Mouse (Mus musculus) liver, embryonic 14.5 days (tissue): ENCODE measurements at regions not wholly inside any gene's neighbourhood (a gene's known extent, or its start where the extent isn't known, plus 50 kb on each side); places are given as distances from the start of the nearest gene placed in this dataset.

Experiments used
- ATAC-seq: fragments of 200-750 bp; cut with Nextera tagmentation; 2 replicates; pipeline ENCODE4 v1.8.0; 2017; ENCODE audit warnings: moderate number of reproducible peaks, mild to moderate bottlenecking, moderate library complexity; ENCODE audit not compliant: insufficient read depth
- DNase-seq, 3 experiments: peaks; one replicate each; pipeline ENCODE4 v3.0.0-alpha.2; 2012 to 2013; ENCODE audit warnings: low read depth in 3 of 3, low spot score in 3 of 3
- H3K27ac ChIP-seq: fragments of 300-500 bp; sonication (generic); 2 replicates; pipeline ENCODE4 v1.5.1; 2014; ENCODE audit warnings: moderate library complexity, mild to moderate bottlenecking, control low read depth, inconsistent platforms
- H3K27me3 ChIP-seq: fragments of 300-500 bp; sonication (generic); 2 replicates; pipeline ENCODE4 v1.6.1; 2014; ENCODE audit warnings: mild to moderate bottlenecking, low read length, moderate library complexity; ENCODE audit not compliant: control insufficient read depth, insufficient read depth
- H3K36me3 ChIP-seq: fragments of 300-500 bp; sonication (generic); replicated peaks from 2 replicates; pipeline ENCODE4 v1.6.1; 2014; ENCODE audit warnings: low read depth; ENCODE audit not compliant: control insufficient read depth, insufficient read depth
- H3K4me1 ChIP-seq, 2 experiments: fragments of 200-500 bp in 1 of 2; fragments of 300-500 bp in 1 of 2; sonication (generic) in 1 of 2; replicated peaks; 2 replicates each; pipeline ENCODE4 v1.6.1; 2012 to 2014; ENCODE audit warnings: antibody characterized with exemption in 1 of 2, inconsistent platforms in 1 of 2, low read length in 1 of 2; ENCODE audit not compliant: control insufficient read depth in 2 of 2, insufficient read depth in 2 of 2
- H3K4me2 ChIP-seq: fragments of 300-500 bp; sonication (generic); 2 replicates; pipeline ENCODE4 v1.6.1; 2014; ENCODE audit warnings: low read depth, mild to moderate bottlenecking, control low read depth, moderate library complexity
- H3K4me3 ChIP-seq, 2 experiments: fragments of 200-500 bp in 1 of 2; fragments of 300-500 bp in 1 of 2; sonication (generic) in 1 of 2; 2 replicates each; pipeline ENCODE4 v1.5.1; 2012 to 2014; ENCODE audit warnings: low read depth in 2 of 2, low read length in 2 of 2, mild to moderate bottlenecking in 2 of 2, control low read depth in 1 of 2, inconsistent platforms in 1 of 2, moderate library complexity in 1 of 2; ENCODE audit not compliant: insufficient read depth in 1 of 2
- H3K9ac ChIP-seq: fragments of 300-500 bp; sonication (generic); replicated peaks from 2 replicates; pipeline ENCODE4 v1.6.1; 2014; ENCODE audit warnings: mild to moderate bottlenecking, control low read depth, moderate library complexity
- H3K9me3 ChIP-seq: fragments of 300-500 bp; sonication (generic); 2 replicates; pipeline ENCODE4 v1.6.1; 2016; ENCODE audit warnings: low read length, mixed read lengths; ENCODE audit not compliant: control insufficient read depth
- CTCF ChIP-seq: IDR thresholded peaks from 2 replicates; pipeline ENCODE4 v1.5.1; 2016; ENCODE audit warnings: antibody characterized with exemption, low read depth, control low read depth
- EP300 ChIP-seq: IDR thresholded peaks from 2 replicates; pipeline ENCODE4 v1.6.1; 2016; ENCODE audit warnings: antibody characterized with exemption, low read depth
- WGBS: fragments of 180-500 bp; shearing (Covaris S2); extraction: QIAGEN DNeasy Blood & Tissue Kit; methylation state at CpG from one replicate; pipeline ENCODE4 v1.1.7; 2014; ENCODE audit not compliant: insufficient replicate concordance; 5-methylcytosine and 5-hydroxymethylcytosine counted together

DNA sequence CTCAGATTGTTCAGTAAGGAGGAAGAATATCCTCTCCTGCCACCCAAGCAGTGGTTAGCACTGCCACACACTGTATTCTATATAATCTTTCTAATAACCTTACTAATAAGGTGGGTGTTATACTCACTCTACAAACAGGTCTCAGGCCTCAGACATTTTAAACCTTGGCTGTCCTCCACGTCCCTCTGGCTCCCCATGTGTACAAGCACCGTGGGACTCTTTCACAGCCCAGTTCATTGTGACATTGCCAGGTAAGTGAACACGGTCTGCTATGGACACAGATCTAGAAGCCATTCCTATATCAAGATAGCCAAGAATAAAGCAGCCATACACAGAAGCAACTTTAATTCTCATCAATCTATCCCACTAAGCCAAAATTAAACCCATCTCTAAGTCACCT, 382.8 kb downstream of the Mllt3 start:
- TF ChIP-seq CTCF (no peak), EP300 (no peak)
- Histone ChIP-seq H3K36me3 (no peaks in the 10 kb centered on the region), H3K27me3 (no peaks in the 10 kb centered on the region), H3K4me3 (no peak overlapping the region), H3K4me1 (peaks cover 0 to 4% of the 10 kb centered on the region in 2 experiments; a peak in 1 of 4 replicates), H3K9me3 (no peaks in the 10 kb centered on the region), H3K27ac (no peak overlapping the region), H3K9ac (no peak overlapping the region), H3K4me2 (no peak overlapping the region)
- DNase-seq: no peak
- no peak for ATAC-seq
- WGBS: 62% methylated on average over 3 of the region's 3 CpGs

DNA sequence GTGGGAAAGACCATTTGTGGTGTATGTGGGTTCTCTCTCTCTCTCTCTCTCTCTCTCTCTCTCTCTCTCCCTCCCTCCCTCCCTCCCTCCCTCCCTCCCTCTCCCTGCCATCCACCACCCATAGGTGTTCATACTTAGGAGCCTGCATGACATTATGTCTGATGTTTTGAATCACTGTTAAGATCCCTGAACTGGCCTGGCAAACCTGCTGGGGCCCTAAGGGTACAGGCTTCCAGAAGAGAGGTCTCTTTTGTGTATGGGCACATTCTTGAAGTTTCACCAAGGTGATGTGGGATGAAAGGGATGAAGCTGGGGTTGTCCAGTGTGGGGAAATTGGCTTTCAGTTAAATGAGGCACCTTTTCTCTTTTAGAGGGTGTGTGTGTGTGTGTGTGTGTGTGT, 384.2 kb downstream of the Mllt3 start:
- Histone ChIP-seq H3K4me2 (no peak overlapping the region), H3K36me3 (no peaks in the 10 kb centered on the region), H3K4me3 (no peak overlapping the region), H3K27me3 (no peaks in the 10 kb centered on the region), H3K9ac (no peak overlapping the region), H3K4me1 (peaks cover 0 to 4% of the 10 kb centered on the region in 2 experiments; a peak in 1 of 4 replicates), H3K9me3 (no peaks in the 10 kb centered on the region), H3K27ac (no peak overlapping the region)
- TF ChIP-seq CTCF: no peak
- no peak for TF ChIP-seq EP300
- ATAC-seq: no peak
- DNase-seq: no peak

DNA sequence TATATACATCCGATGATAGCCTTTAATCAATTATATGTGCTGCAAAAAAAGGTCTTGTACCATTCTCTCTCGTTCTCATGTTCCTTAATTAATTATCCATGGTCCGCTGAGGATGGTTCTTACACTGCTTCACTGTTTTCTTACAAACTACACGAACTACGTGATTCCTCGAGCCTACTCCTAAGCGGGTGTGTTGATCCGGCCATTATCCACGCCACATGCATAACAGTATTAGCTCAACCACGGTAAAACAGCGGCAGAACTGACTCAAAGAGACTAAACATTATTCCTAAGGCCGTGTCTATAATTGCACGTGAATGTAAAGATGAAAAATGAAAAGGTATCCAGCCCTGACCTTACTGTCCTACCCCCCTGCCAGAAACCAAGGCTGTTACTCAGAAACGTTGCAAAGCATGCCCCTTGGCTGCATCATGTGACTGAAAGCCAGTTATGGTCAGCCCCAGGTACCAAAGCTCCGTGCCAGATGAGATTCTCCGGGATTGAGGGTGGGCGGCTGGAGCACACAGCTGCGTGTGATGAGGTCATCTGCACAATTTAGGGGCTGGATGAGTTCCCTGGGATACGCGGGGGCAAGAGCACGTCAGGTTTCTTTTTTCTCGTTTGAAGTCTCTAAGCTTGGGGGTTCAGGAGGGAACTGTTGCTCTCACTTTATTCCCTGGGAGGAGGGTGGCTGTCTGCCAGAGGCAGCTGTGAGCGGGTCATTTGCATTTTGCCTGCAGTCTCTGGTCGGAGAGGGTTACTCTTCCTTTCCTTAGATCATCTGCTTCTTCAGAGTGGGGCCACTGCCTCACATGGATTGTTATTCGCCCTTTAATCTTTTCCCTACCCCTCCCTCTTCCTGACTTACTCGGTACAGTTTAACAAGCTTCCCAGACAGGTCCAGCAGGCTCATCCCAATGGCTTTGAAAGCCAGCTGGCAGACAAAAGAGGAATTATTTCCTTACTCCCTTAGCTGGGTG, 384.9 kb downstream of the Mllt3 start:
- Histone ChIP-seq H3K36me3 (no peaks in the 10 kb centered on the region), H3K27me3 (no peaks in the 10 kb centered on the region), H3K9me3 (no peaks in the 10 kb centered on the region), H3K4me3 (no peak overlapping the region), H3K9ac (no peak overlapping the region), H3K4me2 (0 out of 2 replicates have a peak overlapping the region, but pooled peaks have one; percentile 12), H3K27ac (no peak overlapping the region), H3K4me1 (peaks cover 0 to 4% of the 10 kb centered on the region in 2 experiments; a peak in 1 of 4 replicates)
- DNase-seq (no peak), ATAC-seq (no peak)
- 23% methylated on average over 26 of the region's 26 CpGs for WGBS
- TF ChIP-seq CTCF (no peak), EP300 (no peak)

DNA sequence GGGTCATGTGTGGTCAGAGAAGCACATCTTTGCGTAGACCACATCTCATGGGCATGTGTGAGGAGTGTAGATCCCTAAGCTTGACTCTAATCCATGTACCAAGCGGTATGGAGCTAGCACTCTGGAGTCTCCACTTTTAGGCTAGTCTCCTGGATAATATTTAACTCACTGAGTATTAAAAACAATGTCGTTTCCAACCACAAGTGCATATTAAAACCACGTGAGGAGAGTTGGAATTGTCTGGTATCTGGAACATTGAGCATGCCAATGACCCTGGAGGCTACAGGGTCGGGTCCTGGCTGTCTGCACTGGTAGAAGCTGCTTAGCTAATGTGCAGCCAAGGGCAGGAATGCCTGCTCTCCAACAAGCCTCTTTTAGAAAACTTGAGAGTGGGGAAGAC, 391.2 kb downstream of the Mllt3 start:
- DNase-seq: no peak
- ATAC-seq: no peak
- H3K4me1 ChIP-seq: no peaks in the 10 kb centered on the region
- H3K27me3 ChIP-seq: no peaks in the 10 kb centered on the region
- WGBS: 55% methylated on average over 5 of the region's 5 CpGs
- H3K9me3 ChIP-seq: no peaks in the 10 kb centered on the region
- H3K4me2 ChIP-seq: no peak overlapping the region
- H3K27ac ChIP-seq: no peak overlapping the region
- H3K4me3 ChIP-seq: no peak overlapping the region
- no peaks in the 10 kb centered on the region for H3K36me3 ChIP-seq
- no peak overlapping the region for H3K9ac ChIP-seq
- TF ChIP-seq CTCF: no peak
- TF ChIP-seq EP300: no peak

DNA sequence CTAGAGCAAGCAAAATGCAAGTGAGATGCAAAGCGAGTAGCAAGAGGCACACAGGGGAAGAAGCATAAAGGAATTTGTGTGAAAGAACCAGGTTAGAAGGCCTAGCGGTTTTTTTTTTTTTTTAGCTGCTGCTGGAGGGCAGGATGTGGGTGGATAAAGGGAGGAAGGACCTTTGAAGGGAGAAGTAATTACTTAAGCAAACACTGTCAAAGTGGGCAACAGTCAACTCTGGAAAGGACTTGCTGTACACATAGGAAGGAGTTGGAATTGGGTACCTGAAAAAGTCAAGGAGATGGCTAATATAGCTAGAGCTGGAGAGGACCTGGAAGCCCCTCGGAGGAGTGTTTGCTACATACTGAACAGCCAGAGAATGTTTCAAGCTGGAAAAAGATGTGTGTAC, 391.6 kb downstream of the Mllt3 start:
- Histone ChIP-seq H3K4me2 (no peak overlapping the region), H3K9ac (no peak overlapping the region), H3K27me3 (no peaks in the 10 kb centered on the region), H3K27ac (no peak overlapping the region), H3K4me3 (no peak overlapping the region), H3K9me3 (no peaks in the 10 kb centered on the region), H3K4me1 (no peaks in the 10 kb centered on the region), H3K36me3 (no peaks in the 10 kb centered on the region)
- WGBS: 48% methylated on average over 3 of the region's 3 CpGs
- DNase-seq (no peak), ATAC-seq (no peak)
- TF ChIP-seq CTCF (no peak), EP300 (no peak)
